Mouse (Mus musculus): ENCODE data around the gene Gm20388.

GRCm38 (mm10) chr8:122605367-122605766 is 2694.7 kb downstream of the Gm20388 start:
- TF ChIP-seq POLR2A (IDR thresholded peaks at IDR 0.05; ENCODE audit: insufficient read depth, low read length) (no peak), CTCF (IDR thresholded peaks at IDR 0.05; ENCODE audit: low read depth, low read length) (no peak), EP300 (IDR thresholded peaks at IDR 0.05; ENCODE audit: insufficient read depth, low read depth, low read length) (no peak)

All from ES-Bruce4 (cell line).